Mouse (Mus musculus) olfactory bulb, adult 2 months (tissue): Measurements from ENCODE around the gene P4ha2.

ENCODE experiments used
- CTCF ChIP-seq: fragments of 200-500 bp; IDR thresholded peaks from 2 replicates; pipeline ENCODE4 v1.5.1; 2012; ENCODE audit warnings: low read depth, mild to moderate bottlenecking, low read length, moderate library complexity; ENCODE audit not compliant: insufficient read depth
- POLR2A ChIP-seq: fragments of 200-500 bp; IDR thresholded peaks from 2 replicates; pipeline ENCODE4 v1.6.1; 2012; ENCODE audit warnings: mild to moderate bottlenecking, low read depth, low read length, moderate library complexity; ENCODE audit not compliant: insufficient read depth

DNA sequence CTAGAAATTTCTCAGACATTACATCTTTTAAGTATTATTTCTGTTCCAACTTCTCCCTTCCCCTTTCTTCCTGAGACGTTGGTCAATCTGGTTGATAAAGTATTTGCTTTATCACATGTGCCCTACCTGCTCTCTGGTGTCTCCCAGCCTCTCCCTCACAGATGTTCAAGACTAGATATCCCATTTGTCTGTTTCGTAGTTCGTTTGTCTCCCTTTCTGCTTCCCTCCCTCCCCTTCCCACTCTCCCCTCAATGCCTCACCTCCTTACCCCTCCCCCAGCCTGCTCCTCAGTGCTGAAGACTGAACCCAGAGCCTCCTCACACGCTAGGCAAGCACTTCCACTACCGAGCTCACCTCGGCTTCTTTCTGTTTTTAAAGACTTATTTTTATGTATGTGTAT, 35.0 kb downstream of the P4ha2 start:
- TF ChIP-seq POLR2A: no peak
- no peak for TF ChIP-seq CTCF
